Mouse (Mus musculus) midbrain, embryonic 11.5 days (tissue): ENCODE data around the gene Mllt11. TPM values are rescaled to one million over a fixed set of nuclear protein-coding genes. Genes with fewer than 3 reads are reported as not detected.
"Not testable (repeated sequence)": the region's sequence is repeated elsewhere in the genome, so short reads cannot be mapped to it uniquely, and the experiment has no call there.

Experiments
- ATAC-seq: fragments of 200-750 bp; cut with Nextera tagmentation; 2 replicates; pipeline ENCODE4 v1.8.0; 2017; ENCODE audit warnings: moderate TSS enrichment, moderate library complexity; ENCODE audit not compliant: low FRiP score
- DNase-seq: peaks from one replicate; pipeline ENCODE4 v3.0.0; 2015; ENCODE audit warnings: low spot score; ENCODE audit errors: missing footprints
- H3K27ac ChIP-seq: fragments of 300-500 bp; sonication (generic); 2 replicates; pipeline ENCODE4 v1.5.1; 2014; ENCODE audit warnings: low read depth, low read length
- H3K27me3 ChIP-seq: fragments of 300-500 bp; sonication (generic); 2 replicates; pipeline ENCODE4 v1.6.1; 2014; ENCODE audit warnings: mild to moderate bottlenecking, low read length, moderate library complexity, mixed read lengths; ENCODE audit not compliant: control insufficient read depth, insufficient read depth
- H3K36me3 ChIP-seq: fragments of 300-500 bp; sonication (generic); 2 replicates; pipeline ENCODE4 v1.6.1; 2014; ENCODE audit warnings: mild to moderate bottlenecking, low read length, moderate library complexity, mixed read lengths; ENCODE audit not compliant: control insufficient read depth, insufficient read depth
- H3K4me1 ChIP-seq: fragments of 300-500 bp; sonication (generic); 2 replicates; pipeline ENCODE4 v1.6.1; 2014; ENCODE audit warnings: low read length; ENCODE audit not compliant: control insufficient read depth, insufficient read depth
- H3K4me2 ChIP-seq: fragments of 300-500 bp; sonication (generic); 2 replicates; pipeline ENCODE4 v1.6.1; 2014; ENCODE audit warnings: mild to moderate bottlenecking, moderate library complexity
- H3K4me3 ChIP-seq: fragments of 300-500 bp; sonication (generic); 2 replicates; pipeline ENCODE4 v1.5.1; 2014; ENCODE audit warnings: low read depth, low read length
- H3K9ac ChIP-seq: fragments of 300-500 bp; sonication (generic); 2 replicates; pipeline ENCODE4 v1.6.1; 2014; ENCODE audit warnings: low read length
- H3K9me3 ChIP-seq: fragments of 300-500 bp; sonication (generic); 2 replicates; pipeline ENCODE4 v1.6.1; 2016; ENCODE audit warnings: low read length; ENCODE audit not compliant: control insufficient read depth
- WGBS: fragments of 180-500 bp; shearing (Covaris S2); extraction: QIAGEN DNeasy Blood & Tissue Kit; methylation state at CpG from one replicate; pipeline ENCODE4 v1.1.7; 2014; 5-methylcytosine and 5-hydroxymethylcytosine counted together
- polyA plus RNA-seq: library from polyadenylated mRNA; unstranded; fragments of >200 nt; fragmentation: Nextera tagmentation; extraction: Ambion mirVana; gene quantifications from 2 replicates; pipeline ENCODE4 v1.2.1, GENCODE M21; 2014

The Mllt11 gene
- polyA plus RNA-seq, 1 experiment from 2014 or later, result 124 TPM

GRCm38 (mm10) chr3:95227214-95227613 is 4.8 kb downstream of the Mllt11 start:
- H3K4me1 ChIP-seq, result peaks cover 23% of the 10 kb centered on the region
- 13% methylated on average over 1 of the region's 1 CpGs for WGBS
- DNase-seq, result peak; percentile 86

GRCm38 (mm10) chr3:95224295-95224694 is 7.7 kb downstream of the Mllt11 start:
- WGBS, result 25% methylated on average over 6 of the region's 6 CpGs
- H3K4me2 ChIP-seq, result no peak overlapping the region
- H3K4me3 ChIP-seq, result no peak overlapping the region

More at GRCm38 (mm10) chr3:95227214-95227613, 4.8 kb downstream of the Mllt11 start:
- no peak for ATAC-seq
- peak overlapping the region; percentile 79 for H3K27ac ChIP-seq
- H3K4me2 ChIP-seq, result peak overlapping the region; percentile 96
- peak overlapping the region; percentile 72 for H3K4me3 ChIP-seq
- H3K9me3 ChIP-seq, result no peaks in the 10 kb centered on the region
- no peaks in the 10 kb centered on the region for H3K27me3 ChIP-seq
- peaks cover 18% of the 10 kb centered on the region for H3K36me3 ChIP-seq
- peak overlapping the region; percentile 80 for H3K9ac ChIP-seq

GRCm38 (mm10) chr3:95223041-95223440 is 8.9 kb downstream of the Mllt11 start:
- H3K9ac ChIP-seq, result no peak overlapping the region
- ATAC-seq, result no peak
- no peaks in the 10 kb centered on the region for H3K27me3 ChIP-seq
- 100% methylated on average over 2 of the region's 2 CpGs for WGBS
- H3K9me3 ChIP-seq, result no peaks in the 10 kb centered on the region
- H3K27ac ChIP-seq, result no peak overlapping the region
- no peak overlapping the region for H3K4me2 ChIP-seq
- no peak overlapping the region for H3K4me3 ChIP-seq
- H3K4me1 ChIP-seq, result peaks cover 6% of the 10 kb centered on the region; the same call in 1 of the 2 replicates
- DNase-seq, result no peak
- peaks cover 23% of the 10 kb centered on the region for H3K36me3 ChIP-seq

More at GRCm38 (mm10) chr3:95224295-95224694, 7.7 kb downstream of the Mllt11 start:
- DNase-seq (no peak), ATAC-seq (no peak)
- Histone ChIP-seq H3K4me1 (peaks cover 6% of the 10 kb centered on the region; the same call in 1 of the 2 replicates), H3K27me3 (no peaks in the 10 kb centered on the region), H3K27ac (no peak overlapping the region), H3K36me3 (peaks cover 20% of the 10 kb centered on the region), H3K9ac (no peak overlapping the region), H3K9me3 (no peaks in the 10 kb centered on the region)

- no peak for ATAC-seq
- WGBS, result 80% methylated on average over 6 of the region's 6 CpGs
- Histone ChIP-seq H3K27ac (no peak overlapping the region; the same call in 1 of the 2 replicates), H3K4me1 (peaks cover 7% of the 10 kb centered on the region), H3K27me3 (no peaks in the 10 kb centered on the region), H3K4me2 (peak overlapping the region; percentile 60), H3K36me3 (peaks cover 14% of the 10 kb centered on the region), H3K9me3 (no peaks in the 10 kb centered on the region), H3K9ac (no peak overlapping the region; the same call in 1 of the 2 replicates), H3K4me3 (peak overlapping the region; percentile 82)
- peak; percentile 79 for DNase-seq
These were observed 13.4 kb downstream of the Mllt11 start for GRCm38 (mm10) chr3:95218466-95219137.

GRCm38 (mm10) chr3:95217255-95218134 is 14.5 kb downstream of the Mllt11 start, which contains the start of gene Gabpb2:
TSS of gene Gabpb2 (minus strand) at chr3:95217916.
- under 1% methylated on average over 56 of the region's 56 CpGs for WGBS
- Histone ChIP-seq H3K27ac (peak within 1 kb of the TSS; percentile 96), H3K4me1 (peaks cover 7% of the 10 kb centered on the region), H3K9me3 (no peaks in the 10 kb centered on the region), H3K36me3 (peaks cover 10% of the 10 kb centered on the region), H3K27me3 (no peaks in the 10 kb centered on the region), H3K9ac (peak within 1 kb of the TSS; percentile 97), H3K4me3 (peak within 1 kb of the TSS; percentile 82), H3K4me2 (peak within 1 kb of the TSS; percentile 60)
- peak; percentile 94 for ATAC-seq
- peak; percentile 99 for DNase-seq

GRCm38 (mm10) chr3:95216655-95217254 is 15.2 kb downstream of the Mllt11 start:
- Histone ChIP-seq H3K4me2 (peak overlapping the region; percentile 60), H3K9ac (peak overlapping the region; percentile 97), H3K9me3 (no peaks in the 10 kb centered on the region), H3K27me3 (no peaks in the 10 kb centered on the region), H3K27ac (peak overlapping the region; percentile 96; the same call in 1 of the 2 replicates), H3K36me3 (peaks cover 10% of the 10 kb centered on the region), H3K4me1 (peaks cover 7% of the 10 kb centered on the region), H3K4me3 (peak overlapping the region; percentile 82)
- DNase-seq, result peak; percentile 82
- no peak; the same call in 1 of the 2 replicates for ATAC-seq
- WGBS, result 23% methylated on average over 4 of the region's 4 CpGs

- 93% methylated on average over 1 of the region's 1 CpGs for WGBS
- Histone ChIP-seq H3K4me2 (no peak overlapping the region), H3K9ac (no peak overlapping the region), H3K9me3 (no peaks in the 10 kb centered on the region), H3K27ac (no peak overlapping the region), H3K4me3 (no peak overlapping the region), H3K27me3 (no peaks in the 10 kb centered on the region), H3K4me1 (peaks cover 7% of the 10 kb centered on the region), H3K36me3 (no peaks in the 10 kb centered on the region)
- ATAC-seq, result no peak
- DNase-seq, result peak; percentile 54
These were observed 18.4 kb downstream of the Mllt11 start for GRCm38 (mm10) chr3:95213609-95213975.

GRCm38 (mm10) chr3:95212889-95213608 is 18.9 kb downstream of the Mllt11 start:
- not testable (repeated sequence) for H3K27ac ChIP-seq, H3K4me2 ChIP-seq, ATAC-seq, H3K36me3 ChIP-seq, H3K4me3 ChIP-seq, H3K9ac ChIP-seq, H3K9me3 ChIP-seq, H3K4me1 ChIP-seq, H3K27me3 ChIP-seq
- peak; percentile 64 for DNase-seq
- WGBS, result 92% methylated on average over 7 of the region's 10 CpGs
